Mouse (Mus musculus): ENCODE data around the gene Gse1.

Gse1 gene

DNA sequence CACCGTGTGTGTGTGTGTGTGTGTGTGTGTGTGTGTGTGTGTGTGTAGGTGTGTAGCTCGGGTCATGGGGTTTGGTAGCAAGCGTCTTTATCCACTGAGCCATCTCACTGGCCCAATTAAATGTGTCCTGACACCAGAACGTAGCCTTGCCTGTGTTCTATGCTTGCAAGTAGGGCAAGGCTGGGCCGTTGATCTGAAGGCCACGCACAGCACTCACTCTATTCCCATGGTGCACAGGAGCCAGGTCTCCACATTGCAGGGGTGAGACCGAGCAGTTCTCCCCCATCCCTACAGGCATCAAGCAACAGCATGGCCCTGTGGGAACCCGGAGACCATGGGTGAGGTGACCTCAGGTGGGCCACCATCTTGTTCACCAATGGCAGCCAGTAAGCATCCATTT is 194.0 kb downstream of the Gse1 start:
- WGBS, result 96% methylated on average over 8 of the region's 8 CpGs

DNA sequence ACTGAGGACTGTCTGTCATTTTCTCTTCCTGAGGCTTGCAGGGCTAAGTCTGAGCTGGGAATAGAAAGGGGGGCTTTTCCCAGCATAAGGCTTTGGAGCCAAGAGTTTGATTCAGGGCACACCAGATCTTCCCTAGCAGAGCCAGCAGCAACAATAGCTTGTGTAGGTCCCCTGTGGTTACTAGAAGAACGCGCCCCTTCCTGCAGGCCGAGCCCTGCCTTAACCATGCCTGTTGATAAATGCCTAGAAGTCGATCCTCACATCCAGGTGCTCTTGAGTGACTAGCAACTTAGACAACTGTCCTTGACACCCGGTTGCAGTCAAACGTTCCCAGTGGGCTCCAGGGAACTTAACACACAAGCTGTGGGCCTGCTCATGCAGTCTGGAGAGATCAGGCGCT is 195.3 kb downstream of the Gse1 start:
- 77% methylated on average over 7 of the region's 7 CpGs for WGBS

DNA sequence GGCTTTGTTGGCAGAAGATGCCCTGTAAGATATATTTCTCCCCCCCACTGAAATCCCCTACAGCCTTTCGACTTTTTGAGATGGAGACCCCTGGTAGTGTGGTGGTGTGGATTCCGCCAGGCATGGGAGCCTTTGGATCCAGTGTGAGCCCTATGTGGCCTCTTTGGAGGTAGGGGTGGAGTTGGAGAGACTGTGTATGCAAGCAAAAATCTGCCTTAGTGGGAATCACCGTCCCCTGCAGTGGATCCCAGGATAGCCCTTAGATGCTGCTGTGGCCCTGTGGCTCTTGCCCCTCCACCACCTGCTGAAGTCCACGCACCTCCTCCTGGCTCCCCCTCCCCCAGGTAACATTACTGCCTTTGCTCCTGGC is 196.6 kb downstream of the Gse1 start:
- 68% methylated on average over 4 of the region's 4 CpGs for WGBS

DNA sequence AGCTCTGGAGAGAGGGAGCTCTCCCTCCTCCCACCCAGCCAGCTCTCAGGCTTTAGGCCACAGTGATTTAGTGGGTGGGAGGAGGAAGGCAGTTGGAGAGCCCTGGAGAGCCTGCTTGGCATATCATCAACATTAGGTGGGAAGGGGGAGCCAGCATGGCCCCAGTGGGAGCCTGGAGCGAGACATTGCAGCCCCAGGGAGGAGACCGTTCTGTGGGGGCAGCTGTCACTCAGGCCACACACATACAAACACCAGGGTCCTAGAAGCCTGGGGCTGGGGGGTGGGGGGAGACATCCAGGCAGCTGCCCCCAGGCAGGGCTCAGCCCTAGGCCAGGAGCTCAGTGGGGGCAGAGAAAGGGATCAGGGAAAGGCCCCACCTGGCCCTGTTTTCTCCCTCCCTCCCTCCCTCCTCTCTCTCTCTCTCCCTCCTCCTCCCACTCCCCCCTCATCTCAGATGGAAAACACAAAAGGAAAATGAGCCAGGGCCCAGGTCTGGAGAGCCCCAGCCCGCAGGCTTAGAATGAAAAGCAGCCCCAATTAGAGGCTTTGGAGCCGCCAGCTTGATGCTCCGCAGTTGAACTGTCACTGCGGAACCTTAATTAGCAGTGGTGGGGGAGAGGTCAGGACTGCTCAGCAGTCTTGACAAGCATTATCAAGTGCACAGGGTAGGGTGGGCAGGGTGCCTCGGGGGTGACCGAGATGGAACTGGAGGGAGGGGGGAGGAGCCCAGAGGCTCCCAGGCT is 197.1 kb downstream of the Gse1 start:
- WGBS, result 29% methylated on average over 8 of the region's 8 CpGs

DNA sequence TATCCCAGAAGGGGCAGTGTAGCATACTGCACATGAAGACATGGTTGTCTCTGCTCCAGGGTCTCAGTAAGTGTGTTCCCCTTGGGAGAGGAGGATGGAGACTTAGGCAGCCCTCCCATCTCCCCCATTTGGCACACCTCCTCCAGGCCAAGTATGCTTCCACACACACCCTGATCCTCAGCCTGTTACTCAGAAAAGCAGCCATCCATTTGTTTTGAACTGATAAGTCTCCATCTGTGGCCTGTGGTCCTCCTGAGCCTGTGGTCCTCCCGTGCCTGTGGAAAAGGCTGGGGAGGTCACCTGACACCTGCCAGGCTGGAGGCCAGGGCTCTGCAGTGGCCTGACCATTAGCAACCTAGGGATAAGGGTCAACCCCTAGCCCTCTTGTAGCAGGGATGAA is 197.8 kb downstream of the Gse1 start:
- WGBS, result 52% methylated on average over 1 of the region's 1 CpGs

DNA sequence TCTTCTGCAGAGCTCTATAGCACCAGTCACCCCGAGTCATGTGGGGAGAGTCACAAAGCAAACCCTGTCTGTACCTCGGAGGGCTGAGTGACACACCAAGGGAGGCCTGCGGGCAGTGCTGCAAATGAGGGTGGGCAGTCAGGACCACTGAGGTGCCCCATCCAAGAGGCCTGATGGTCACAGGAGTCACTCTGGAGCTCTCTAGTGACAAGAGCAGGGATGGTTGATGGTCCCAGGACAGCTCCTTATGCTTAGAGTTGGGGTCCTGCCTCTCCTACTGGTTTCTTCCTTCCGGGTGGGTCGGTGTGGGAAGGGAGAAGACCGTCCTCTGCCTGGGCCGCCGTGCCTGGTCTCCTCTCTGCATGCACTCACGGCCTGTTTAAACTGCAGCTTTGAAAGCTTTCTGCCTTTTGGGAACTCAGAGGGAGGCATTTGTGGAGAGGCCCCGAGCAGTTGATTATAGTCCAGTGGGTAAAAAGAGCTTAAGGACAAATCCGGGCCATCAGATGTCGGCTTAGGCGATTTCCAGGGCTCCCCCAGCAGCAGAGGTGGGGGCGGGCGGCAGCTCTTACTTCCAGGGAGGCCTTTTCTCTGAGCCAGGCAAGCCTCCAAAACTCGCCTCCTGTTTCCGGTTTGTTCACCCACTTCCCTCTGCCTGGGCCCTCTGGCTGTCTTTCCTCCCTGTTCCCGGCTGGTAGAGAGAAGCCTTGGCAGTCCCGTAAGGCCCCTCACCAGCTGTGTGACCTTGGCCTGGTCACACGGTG is 198.5 kb downstream of the Gse1 start:
- WGBS, result 23% methylated on average over 20 of the region's 20 CpGs

DNA sequence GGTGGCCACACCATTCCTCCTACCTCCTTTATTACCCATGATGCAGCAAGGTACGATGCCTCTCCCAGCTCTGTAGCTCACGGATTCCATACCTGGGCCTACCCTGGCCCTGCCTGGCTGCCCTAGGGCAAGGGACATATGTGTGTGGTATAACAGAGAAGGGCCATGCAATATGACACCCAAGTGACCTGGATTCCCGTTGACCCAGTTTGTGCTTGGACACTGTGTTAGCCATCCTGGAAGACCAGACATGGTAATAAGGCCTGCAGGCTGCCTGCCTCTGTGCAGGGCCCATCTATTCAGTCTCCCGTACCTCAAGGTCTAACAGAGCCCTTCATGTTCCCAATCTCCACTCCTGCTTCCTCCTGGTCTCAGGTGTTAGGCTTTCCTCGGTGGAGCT is 200.2 kb downstream of the Gse1 start:
- WGBS, result 92% methylated on average over 5 of the region's 5 CpGs

DNA sequence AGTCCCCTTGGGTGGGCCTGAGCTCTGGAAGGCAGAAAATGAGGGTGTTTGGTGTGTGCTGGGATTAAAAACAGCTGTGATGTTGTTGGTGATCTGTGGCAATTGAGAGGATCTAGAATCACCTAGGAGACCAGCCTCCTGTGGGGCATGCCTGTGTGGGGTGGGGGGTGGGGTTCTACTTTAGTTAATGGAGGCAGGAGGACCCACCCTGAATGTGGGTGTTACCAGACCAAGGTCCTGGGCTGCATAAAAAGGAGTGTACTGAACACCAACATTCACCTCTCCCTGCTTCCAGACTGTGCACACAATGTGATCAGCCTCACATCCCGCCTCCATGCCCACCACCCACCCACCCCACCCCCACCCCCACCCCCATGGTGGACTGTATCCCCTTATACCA is 200.9 kb downstream of the Gse1 start:
- 100% methylated on average over 1 of the region's 1 CpGs for WGBS

DNA sequence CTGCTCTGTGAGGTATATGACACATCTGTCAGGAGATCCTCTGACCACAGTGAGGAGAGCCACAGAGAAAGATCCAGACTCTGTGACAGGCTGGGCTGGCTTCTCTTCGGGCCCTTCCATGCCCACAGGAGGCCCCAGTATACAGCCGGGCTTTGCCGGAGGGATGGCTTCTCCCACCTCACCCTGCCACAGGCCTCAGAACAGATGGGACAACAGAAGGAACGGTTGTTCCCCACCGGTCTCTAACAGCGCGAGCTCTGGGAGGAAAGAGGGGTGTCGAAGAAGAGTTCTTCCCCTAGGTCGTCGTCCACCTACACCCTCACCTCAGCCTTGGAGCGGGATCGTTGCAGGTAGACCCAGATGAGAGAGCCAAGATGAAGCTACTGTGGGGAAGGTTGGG is 202.8 kb downstream of the Gse1 start:
- 79% methylated on average over 12 of the region's 12 CpGs for WGBS

DNA sequence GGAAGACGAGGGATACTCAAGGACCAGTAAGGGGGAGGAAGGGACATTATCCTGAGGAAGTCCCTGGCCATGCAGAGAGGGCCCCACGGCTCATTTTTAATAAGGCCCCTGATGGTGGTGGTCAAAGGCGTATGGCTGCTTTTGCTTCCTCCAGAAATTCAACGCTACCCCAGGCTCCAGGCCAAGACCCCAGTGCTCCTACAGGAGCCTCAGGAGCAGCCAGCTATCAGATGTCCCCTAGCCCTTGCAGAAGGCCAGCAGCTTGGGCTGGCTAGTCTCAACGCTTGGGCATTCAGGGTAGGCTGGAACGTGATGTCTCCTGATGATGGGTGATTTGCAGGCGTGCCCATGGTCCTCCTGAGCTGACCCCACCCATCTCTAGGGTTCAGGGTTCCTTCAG is 204.2 kb downstream of the Gse1 start:
- WGBS, result 92% methylated on average over 7 of the region's 7 CpGs

DNA sequence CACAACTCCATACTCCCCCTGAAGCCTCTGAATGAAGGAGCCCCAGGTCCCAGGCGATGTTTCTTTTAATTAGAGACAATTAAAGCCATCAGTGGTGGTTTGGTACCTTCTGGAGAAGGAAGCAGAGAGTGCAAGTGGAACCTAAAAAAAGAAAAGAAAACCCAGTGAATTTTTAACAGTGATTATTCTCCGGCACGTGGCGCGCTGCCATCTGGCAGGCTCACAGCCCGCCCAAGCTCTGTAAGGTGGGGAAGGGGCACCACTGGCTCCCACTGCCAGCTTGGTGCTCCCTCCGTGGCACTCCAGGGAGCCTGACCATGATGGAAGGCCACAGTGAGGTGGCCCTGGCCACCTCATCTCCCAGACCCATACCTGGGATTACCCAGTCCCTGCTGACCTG is 204.9 kb downstream of the Gse1 start:
- WGBS, result 42% methylated on average over 7 of the region's 7 CpGs

DNA sequence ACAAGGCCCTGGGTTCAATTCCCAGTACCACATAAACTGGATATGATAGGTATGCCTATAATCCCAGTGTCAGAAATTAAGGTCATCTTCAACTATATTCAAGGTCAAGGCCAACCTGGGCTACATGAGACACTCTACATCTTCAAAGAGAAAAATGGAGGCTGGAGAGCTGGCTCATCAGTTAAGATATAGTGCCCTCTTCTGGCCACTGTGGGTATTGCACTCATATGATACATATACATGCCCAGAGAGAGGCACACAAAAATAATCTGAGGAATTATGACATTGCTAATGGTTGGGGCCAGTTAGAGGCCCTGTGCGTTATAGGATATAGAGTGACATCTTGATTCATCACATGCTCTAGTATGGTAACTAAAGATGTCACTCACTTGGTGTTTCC is 205.5 kb downstream of the Gse1 start:
- 100% methylated on average over 1 of the region's 1 CpGs for WGBS

DNA sequence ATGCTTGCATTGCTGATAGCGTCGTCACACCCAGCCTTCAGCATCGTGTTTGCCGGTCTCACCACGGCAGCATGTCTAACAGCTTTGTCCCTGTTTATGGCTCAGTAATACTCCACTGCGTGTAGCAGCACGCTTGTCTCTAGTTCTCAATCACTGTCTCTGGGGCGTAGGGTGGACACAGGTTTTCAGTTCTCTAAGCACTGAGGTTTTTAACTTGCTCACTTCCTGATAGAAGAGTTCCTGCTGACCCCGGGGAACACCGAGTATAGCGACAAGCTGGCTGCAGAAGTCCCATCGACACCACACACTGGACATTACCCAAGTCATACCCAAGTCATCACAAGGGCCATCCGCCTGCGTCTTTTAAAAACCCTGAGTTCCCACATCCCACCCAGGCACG is 207.5 kb downstream of the Gse1 start:
- WGBS, result 95% methylated on average over 15 of the region's 15 CpGs

DNA sequence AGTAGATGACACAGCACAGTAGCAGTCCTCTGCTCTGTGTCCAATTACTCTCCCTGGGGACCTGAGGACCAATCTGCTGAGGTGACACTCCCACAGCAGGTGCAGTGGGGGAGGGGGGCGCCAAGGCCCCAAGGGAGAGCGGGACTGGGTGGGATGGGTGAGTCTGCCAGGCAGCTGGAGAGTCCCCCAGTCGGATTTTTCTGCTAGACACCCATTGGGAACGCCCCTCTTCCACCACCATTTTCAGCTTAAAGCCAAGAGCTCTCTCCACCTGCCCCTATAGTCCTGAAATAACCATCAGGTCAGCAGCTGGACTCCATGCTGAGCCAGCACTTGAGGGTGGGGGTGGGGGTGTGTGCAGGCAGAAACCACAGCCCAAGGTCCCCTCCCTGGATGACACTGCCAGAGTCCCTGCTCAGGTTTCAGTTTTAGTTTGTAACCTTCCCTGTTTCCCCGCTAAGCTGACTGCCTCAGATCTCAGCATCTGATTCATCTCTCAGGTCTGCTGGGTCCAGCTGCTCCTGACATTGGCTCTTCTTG is 208.3 kb downstream of the Gse1 start:
- 59% methylated on average over 5 of the region's 5 CpGs for WGBS

DNA sequence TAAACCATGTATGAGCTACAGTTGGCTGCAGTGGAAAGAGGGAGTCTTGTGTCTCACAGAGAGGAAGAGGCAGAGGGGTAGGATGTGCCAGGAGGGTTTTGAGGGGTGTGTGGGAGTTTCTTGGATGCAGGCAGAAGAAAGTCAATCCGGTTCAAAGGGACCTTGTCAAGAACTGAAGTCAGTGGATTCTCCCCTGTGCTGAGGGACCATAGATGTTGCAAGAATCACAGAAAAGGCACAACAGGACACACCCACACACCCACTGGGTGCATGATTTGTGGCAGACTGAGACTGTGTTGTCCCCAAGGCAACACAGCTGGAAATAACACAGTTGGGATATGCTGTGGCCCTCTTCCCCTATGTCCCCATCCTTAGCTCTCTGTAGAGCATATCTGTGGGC is 209.0 kb downstream of the Gse1 start:
- WGBS, result 44% methylated on average over 1 of the region's 1 CpGs

DNA sequence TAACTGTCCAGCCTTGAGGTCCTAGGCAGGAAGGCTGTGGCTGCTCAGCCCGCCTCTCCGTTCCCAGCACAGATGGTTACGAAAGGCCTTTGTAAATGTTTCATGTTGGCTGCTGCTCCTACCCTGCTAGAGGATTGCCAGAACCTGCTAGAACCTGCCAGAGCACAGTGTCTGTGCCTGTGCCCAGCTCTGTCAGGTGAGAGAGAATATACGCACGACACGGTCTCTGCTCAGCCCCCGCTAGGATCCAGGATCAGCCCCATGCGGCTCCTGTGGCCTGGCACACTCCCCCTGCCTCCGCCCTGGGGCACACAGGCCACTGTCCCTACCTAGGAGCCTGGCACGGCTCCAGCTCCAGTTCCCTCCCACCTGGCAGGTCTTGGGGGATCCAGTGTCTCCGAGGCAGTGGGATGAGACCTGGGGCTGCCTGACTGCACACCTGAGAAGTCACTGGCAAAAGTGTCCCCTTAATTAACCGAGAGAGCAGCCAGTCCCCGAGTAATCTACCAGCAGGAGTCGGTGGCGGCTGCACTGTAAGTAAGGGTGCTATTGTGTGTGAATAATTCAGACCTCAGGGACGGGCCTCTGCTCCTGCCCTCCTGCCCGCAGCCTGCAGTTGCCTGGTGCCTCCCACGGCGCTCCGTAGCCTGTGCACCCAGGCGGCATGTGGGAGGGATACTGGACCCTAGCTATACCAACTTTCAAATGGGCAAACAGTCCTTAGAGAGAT is 209.6 kb downstream of the Gse1 start:
- 55% methylated on average over 21 of the region's 21 CpGs for WGBS

DNA sequence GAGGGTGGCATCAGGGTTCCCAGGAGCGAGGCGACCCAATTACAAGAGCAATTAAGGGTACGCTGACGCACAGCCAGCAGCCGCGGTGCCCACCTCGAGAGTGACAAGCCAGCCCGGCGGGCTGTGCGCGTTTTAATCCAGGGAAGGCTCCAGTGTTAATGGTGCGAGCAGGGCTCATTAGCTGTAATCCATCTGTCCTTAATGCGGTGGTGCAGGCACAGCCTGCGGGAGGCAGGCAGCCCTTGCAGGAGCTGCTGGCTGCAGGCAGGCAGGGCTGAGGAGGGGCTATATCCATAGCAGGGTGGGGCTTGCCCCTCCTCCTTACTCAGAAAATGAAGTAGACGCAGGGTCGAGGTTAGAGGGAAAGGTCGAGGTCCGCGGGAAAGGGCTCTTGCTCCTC is 211.1 kb downstream of the Gse1 start:
- 41% methylated on average over 19 of the region's 19 CpGs for WGBS

DNA sequence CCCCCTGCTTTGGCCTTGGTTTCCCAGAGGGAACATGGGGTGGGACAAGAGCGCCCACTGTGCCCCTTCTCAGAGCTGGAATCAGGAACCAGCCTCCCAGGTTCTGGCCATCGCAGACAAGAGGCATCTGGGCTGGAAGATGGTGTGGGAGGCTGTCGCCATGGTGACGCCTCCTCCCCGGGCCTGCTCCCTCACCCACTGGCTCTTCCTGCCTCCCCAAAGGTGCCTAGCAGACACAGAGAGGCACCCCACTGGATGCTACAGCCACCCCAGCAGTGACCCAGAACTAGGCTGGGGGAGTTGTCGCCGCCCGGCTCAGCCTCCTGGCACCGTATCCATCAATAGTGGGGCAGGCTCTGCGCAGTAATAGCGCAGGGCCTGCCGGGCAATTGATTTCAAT is 212.5 kb downstream of the Gse1 start:
- WGBS, result 45% methylated on average over 12 of the region's 12 CpGs

DNA sequence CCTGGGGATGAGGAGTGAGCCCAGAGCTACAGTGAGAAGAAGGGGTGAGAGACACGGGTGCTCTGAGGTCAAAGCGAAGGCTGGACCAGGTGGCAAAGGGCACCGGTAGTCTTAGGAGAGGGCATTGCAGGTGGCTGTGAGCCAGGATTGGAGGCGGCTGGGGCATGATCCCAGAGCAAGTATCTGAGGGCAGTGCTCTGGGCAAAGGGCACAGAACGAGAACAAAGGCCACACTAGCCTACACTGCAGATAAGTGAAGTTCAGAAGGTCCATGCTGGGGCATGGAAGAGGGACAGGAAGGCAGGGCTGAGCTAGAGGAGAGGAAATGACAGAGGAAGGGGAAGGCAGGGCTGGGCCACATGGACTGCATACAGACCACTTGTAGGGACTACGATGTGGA is 213.4 kb downstream of the Gse1 start:
- WGBS, result 79% methylated on average over 6 of the region's 6 CpGs

DNA sequence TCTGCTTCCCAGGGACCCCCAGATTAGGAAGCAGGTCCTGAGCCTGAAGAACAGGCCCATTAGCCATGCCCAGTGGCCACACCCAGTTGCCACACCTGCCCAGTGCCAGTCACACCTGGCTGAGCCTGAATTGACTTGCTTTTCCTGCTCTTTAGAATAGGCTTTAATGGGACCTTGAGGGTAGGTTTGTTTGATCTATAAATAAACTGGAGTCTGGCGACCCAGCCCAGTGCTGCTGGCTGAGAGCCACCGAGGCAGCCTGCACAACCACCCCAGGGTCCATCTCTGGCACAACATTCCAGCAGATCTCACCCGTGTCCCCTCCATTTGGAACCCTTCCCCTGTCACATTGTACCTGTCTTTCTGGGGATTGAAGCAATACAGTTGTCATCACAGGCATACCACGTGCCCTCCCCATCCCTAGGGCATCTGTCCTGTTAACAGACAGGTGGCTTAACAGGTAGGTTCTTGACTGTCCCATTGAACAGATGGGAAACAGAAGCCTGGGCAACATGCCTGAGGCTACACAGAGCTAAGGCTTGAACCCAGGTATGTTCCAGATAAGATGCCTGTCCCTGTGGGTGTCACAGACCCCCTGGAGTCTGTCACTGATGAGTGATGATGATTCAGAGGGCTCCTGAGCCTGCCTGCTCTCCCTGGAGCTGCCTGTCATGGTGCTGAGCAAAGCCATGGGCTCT is 214.2 kb downstream of the Gse1 start:
- WGBS, result 54% methylated on average over 4 of the region's 4 CpGs

DNA sequence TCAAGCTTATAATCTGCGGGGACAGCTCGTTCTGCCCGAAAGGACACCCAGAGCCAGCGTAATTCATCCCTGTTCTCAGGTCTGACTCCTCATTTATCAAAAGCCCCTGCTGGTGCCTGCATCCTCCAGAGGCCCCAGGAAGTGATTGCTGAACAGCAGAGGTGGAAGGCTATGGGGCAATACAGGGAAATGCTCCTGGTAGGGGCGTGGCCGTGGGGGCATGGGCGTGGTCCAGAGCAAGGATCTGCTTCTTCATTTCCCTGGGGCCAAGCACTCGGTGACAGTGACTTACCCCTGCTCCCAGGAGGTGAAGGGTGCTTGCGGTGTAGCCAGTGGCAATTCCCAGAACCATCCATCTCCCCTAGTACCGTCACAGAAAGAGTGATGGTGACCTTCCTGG is 217.0 kb downstream of the Gse1 start:
- WGBS, result 89% methylated on average over 10 of the region's 10 CpGs

DNA sequence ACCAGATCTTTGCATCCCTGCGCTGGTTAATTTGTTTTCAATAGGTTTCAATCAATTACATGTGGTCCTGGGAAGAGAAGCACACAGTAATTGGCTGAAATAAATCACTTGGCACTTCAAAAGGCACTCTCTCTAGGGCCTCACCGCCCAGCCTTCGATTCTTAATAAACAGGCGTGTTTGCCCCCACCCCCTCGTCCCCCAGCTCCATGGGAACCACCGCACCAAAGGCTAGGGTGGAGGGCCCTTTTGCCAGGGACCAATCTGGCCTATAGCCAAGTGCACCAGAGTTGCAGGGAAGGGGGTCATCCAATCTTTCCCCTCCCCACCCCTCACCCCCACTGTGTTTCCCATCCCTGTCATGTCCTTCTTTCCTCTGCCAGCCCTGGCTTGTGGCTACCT is 219.9 kb downstream of the Gse1 start:
- WGBS, result 84% methylated on average over 6 of the region's 6 CpGs

Data from cerebral cortex, adult 2 months (tissue).